Mouse (Mus musculus): ENCODE data around the gene Rnf187. TPM values are rescaled to one million over a fixed set of nuclear protein-coding genes. Genes with fewer than 3 reads are reported as not detected.
"Not testable (repeated sequence)": the region's sequence is repeated elsewhere in the genome, so short reads cannot be mapped to it uniquely, and the experiment has no call there.

Rnf187 gene
- total RNA-seq, 2 experiments from 2014 or later = 173 to 181 TPM

GRCm38 (mm10) chr11:58967346-58967745 lies 28.6 kb upstream of the Rnf187 start:
- peak in 1 of 2 experiments; percentile 23 for DNase-seq

- DNase-seq = peak in 1 of 2 experiments; percentile 26
Observed at GRCm38 (mm10) chr11:58965001-58965760, 26.5 kb upstream of the Rnf187 start.

GRCm38 (mm10) chr11:58964216-58964615 lies 25.5 kb upstream of the Rnf187 start:
- DNase-seq = no peak

- DNase-seq = peak; percentile 42 to 76
Observed at GRCm38 (mm10) chr11:58963543-58963942, 24.8 kb upstream of the Rnf187 start.

- DNase-seq = no peak
Observed at GRCm38 (mm10) chr11:58961364-58962177, 22.9 kb upstream of the Rnf187 start.

- peak; percentile 85 to 88 for DNase-seq
Observed at GRCm38 (mm10) chr11:58959921-58960465, 21.3 kb upstream of the Rnf187 start.

- DNase-seq = no peak
Observed at GRCm38 (mm10) chr11:58959186-58959825, 20.6 kb upstream of the Rnf187 start.

GRCm38 (mm10) chr11:58958536-58958935 lies 19.8 kb upstream of the Rnf187 start:
- no peak for DNase-seq

- DNase-seq = no peak
Observed at GRCm38 (mm10) chr11:58957226-58957914, 18.7 kb upstream of the Rnf187 start.

GRCm38 (mm10) chr11:58955868-58956257 lies 17.1 kb upstream of the Rnf187 start:
- DNase-seq = no peak

- peak in 1 of 2 experiments; percentile 46 for DNase-seq
Observed at GRCm38 (mm10) chr11:58955143-58955867, 16.6 kb upstream of the Rnf187 start.

- peak; percentile 83 to 86 for DNase-seq
Observed at GRCm38 (mm10) chr11:58954420-58955142, 15.9 kb upstream of the Rnf187 start, which contains the start of the genes Hist3h2a and Trim17. Gene Hist3h2a (plus strand): TSS chr11:58954685. Gene Trim17 (plus strand): TSS chr11:58954685.

- DNase-seq = not testable (repeated sequence)
Observed at GRCm38 (mm10) chr11:58954170-58954419, 15.4 kb upstream of the Rnf187 start.

- DNase-seq = peak; percentile 24 to 30
Observed at GRCm38 (mm10) chr11:58953351-58954169, 14.8 kb upstream of the Rnf187 start.

GRCm38 (mm10) chr11:58951210-58951609 lies 12.5 kb upstream of the Rnf187 start:
- DNase-seq = no peak

- DNase-seq = no peak
Observed at GRCm38 (mm10) chr11:58949480-58950431, 11.0 kb upstream of the Rnf187 start.

GRCm38 (mm10) chr11:58948542-58949479 lies 10.1 kb upstream of the Rnf187 start, which contains the start of gene Hist3h2ba:
Gene Hist3h2ba (plus strand): TSS chr11:58948920.
- DNase-seq = peak; percentile 48 to 60
